In genomic region chr19:47202429-47202828, GRCm38 (mm10) we compare ENCODE assay signal across 25 mouse cellular contexts. TPM values are rescaled to one million over a fixed set of nuclear protein-coding genes. Genes with fewer than 3 reads are reported as not detected.
DNase-seq lines count a peak whose midpoint lies in the region; ATAC-seq and TF ChIP-seq lines count a peak whose summit lies in the region.
"Had no signal": no experiment of that assay in that cellular context is flagged by ENCODE, and none has a peak within 500 bp of the region (broad histone marks: within the 10 kb centered on the region; RNA-seq: fewer than 3 reads in every experiment).

No protein-coding gene starts in this region.

- no peak overlapping the region for H3K4me3 ChIP-seq in hindbrain, embryonic 10.5 days
- no peak overlapping the region for H3K4me3 ChIP-seq in hindbrain, postnatal 0 days (ENCODE audit: low read length)
- H3K4me3 ChIP-seq in midbrain, embryonic 10.5 days = no peak overlapping the region
- H3K4me3 ChIP-seq in midbrain, embryonic 16.5 days (ENCODE audit: low read depth, low read length) = no peak overlapping the region
- H3K4me3 ChIP-seq in limb, embryonic 12.5 days (replicated peaks) = no peak overlapping the region
- H3K4me3 ChIP-seq: liver, embryonic 12.5 days had no signal

- ATAC-seq in hindbrain, postnatal 0 days = no peak
- no peak for ATAC-seq in midbrain, embryonic 16.5 days
- peak; percentile 34; the same call in 1 of the 2 replicates for ATAC-seq in limb, embryonic 12.5 days (ENCODE audit: insufficient number of reproducible peaks, insufficient read depth, low FRiP score, low TSS enrichment, low read depth)
- ATAC-seq: forebrain, embryonic 14.5 days; liver, embryonic 12.5 days had no signal

- WGBS in hindbrain, embryonic 10.5 days = 74% methylated on average over 6 of the region's 6 CpGs
- WGBS in hindbrain, postnatal 0 days = 63% methylated on average over 6 of the region's 6 CpGs
- 67% methylated on average over 6 of the region's 6 CpGs for WGBS in midbrain, embryonic 10.5 days
- WGBS in midbrain, embryonic 16.5 days = 72% methylated on average over 6 of the region's 6 CpGs
- WGBS in limb, embryonic 12.5 days = 56% methylated on average over 6 of the region's 6 CpGs

- no peaks in the 10 kb centered on the region for H3K27me3 ChIP-seq in hindbrain, embryonic 10.5 days (ENCODE audit: insufficient read depth, poor library complexity, severe bottlenecking)
- no peaks in the 10 kb centered on the region for H3K27me3 ChIP-seq in hindbrain, postnatal 0 days (ENCODE audit: insufficient read depth, low read length)
- H3K27me3 ChIP-seq in midbrain, embryonic 10.5 days (ENCODE audit: low read depth, poor library complexity, severe bottlenecking) = no peaks in the 10 kb centered on the region
- no peaks in the 10 kb centered on the region; the same call in 1 of the 2 replicates for H3K27me3 ChIP-seq in midbrain, embryonic 16.5 days (ENCODE audit: control insufficient read depth, insufficient read depth, low read depth, low read length)
- no peaks in the 10 kb centered on the region for H3K27me3 ChIP-seq in limb, embryonic 12.5 days

- no peak overlapping the region for H3K4me2 ChIP-seq in hindbrain, postnatal 0 days (ENCODE audit: low read depth, low read length)
- H3K4me2 ChIP-seq in midbrain, embryonic 16.5 days (ENCODE audit: low read length) = no peak overlapping the region
- H3K4me2 ChIP-seq in limb, embryonic 12.5 days = no peak overlapping the region; the same call in 1 of the 2 replicates
- H3K4me2 ChIP-seq: liver, embryonic 12.5 days; midbrain, embryonic 11.5 days had no signal

- no peaks in the 10 kb centered on the region for H3K9me3 ChIP-seq in hindbrain, embryonic 10.5 days
- H3K9me3 ChIP-seq in hindbrain, postnatal 0 days (ENCODE audit: low read length) = no peaks in the 10 kb centered on the region
- H3K9me3 ChIP-seq in midbrain, embryonic 10.5 days (replicated peaks) = no peaks in the 10 kb centered on the region
- no peaks in the 10 kb centered on the region for H3K9me3 ChIP-seq in midbrain, embryonic 16.5 days (replicated peaks; ENCODE audit: control insufficient read depth, low read length, poor library complexity, severe bottlenecking)
- H3K9me3 ChIP-seq in limb, embryonic 12.5 days = no peaks in the 10 kb centered on the region
- H3K9me3 ChIP-seq: liver, embryonic 12.5 days had no signal

- no peaks in the 10 kb centered on the region for H3K36me3 ChIP-seq in hindbrain, embryonic 10.5 days
- no peaks in the 10 kb centered on the region for H3K36me3 ChIP-seq in hindbrain, postnatal 0 days (ENCODE audit: insufficient read depth, low read length)
- H3K36me3 ChIP-seq in midbrain, embryonic 10.5 days = no peaks in the 10 kb centered on the region
- no peaks in the 10 kb centered on the region for H3K36me3 ChIP-seq in midbrain, embryonic 16.5 days (ENCODE audit: control insufficient read depth, insufficient read depth, low read length)
- H3K36me3 ChIP-seq in limb, embryonic 12.5 days = no peaks in the 10 kb centered on the region
- H3K36me3 ChIP-seq: liver, embryonic 12.5 days had no signal

- peaks cover 30% of the 10 kb centered on the region for H3K4me1 ChIP-seq in hindbrain, embryonic 10.5 days (replicated peaks)
- no peaks in the 10 kb centered on the region for H3K4me1 ChIP-seq in hindbrain, postnatal 0 days (ENCODE audit: insufficient read depth, low read length)
- H3K4me1 ChIP-seq in midbrain, embryonic 10.5 days = peaks cover 16% of the 10 kb centered on the region
- peaks cover 5% of the 10 kb centered on the region; the same call in 1 of the 2 replicates for H3K4me1 ChIP-seq in midbrain, embryonic 16.5 days (ENCODE audit: control insufficient read depth, insufficient read depth, low read length)
- peaks cover 25% of the 10 kb centered on the region for H3K4me1 ChIP-seq in limb, embryonic 12.5 days (replicated peaks)
- H3K4me1 ChIP-seq: liver, embryonic 12.5 days had no signal

- peak overlapping the region; percentile 36; the same call in 1 of the 2 replicates for H3K27ac ChIP-seq in hindbrain, embryonic 10.5 days
- no peak overlapping the region for H3K27ac ChIP-seq in hindbrain, postnatal 0 days
- H3K27ac ChIP-seq in midbrain, embryonic 10.5 days (replicated peaks) = 0 out of 2 replicates have a peak overlapping the region, but pooled peaks have one; percentile 9
- H3K27ac ChIP-seq in midbrain, embryonic 16.5 days (ENCODE audit: low read length) = no peak overlapping the region
- peak overlapping the region; percentile 73; the same call in 1 of the 2 replicates for H3K27ac ChIP-seq in limb, embryonic 12.5 days
- H3K27ac ChIP-seq: liver, embryonic 12.5 days had no signal

- DNase-seq in hindbrain, embryonic 10.5 days (ENCODE audit: low spot score) = no peak
- no peak for DNase-seq in hindbrain, postnatal 0 days (ENCODE audit: low spot score)
- no peak for DNase-seq in midbrain, embryonic 10.5 days (ENCODE audit: low spot score)
- DNase-seq in cerebellum, postnatal 25 days = no peak
- no peak for DNase-seq in left cerebral cortex, adult 8-10 months (ENCODE audit: low spot score in 2 of 2)
- no peak for DNase-seq in adrenal gland, postnatal 25 days
- DNase-seq: adrenal gland, adult 2 months; cerebellum, postnatal 10 days; embryo, embryonic 11 days; kidney, adult 11 months; kidney, postnatal 36 days; lung, postnatal 14 days; right cerebral cortex, postnatal 25 days; thymus, postnatal 4 days had no signal

- no peak for TF ChIP-seq CTCF in hindbrain, postnatal 0 days (IDR thresholded peaks at IDR 0.05; ENCODE audit: low read depth)

- H3K9ac ChIP-seq in hindbrain, postnatal 0 days (replicated peaks; ENCODE audit: low read length) = no peak overlapping the region
- H3K9ac ChIP-seq in midbrain, embryonic 16.5 days (ENCODE audit: low read depth, low read length) = no peak overlapping the region
- no peak overlapping the region for H3K9ac ChIP-seq in limb, embryonic 12.5 days (replicated peaks)
- H3K9ac ChIP-seq: liver, embryonic 12.5 days had no signal

RNA-seq across cellular contexts. Expression of gene Neurl1a, which starts 23.8 kb away (rescaled TPM):
- polyA plus RNA-seq in hindbrain, embryonic 10.5 days (2016; fragmentation: Nextera tagmentation; extraction: Ambion mirVana) = 5.7 and 5.9 TPM in 2 replicates
- 95.4 and 114 TPM in 2 replicates for total RNA-seq in hindbrain, postnatal 0 days (2014; rRNA removed)
- polyA plus RNA-seq in hindbrain, postnatal 0 days (2015; fragmentation: Nextera tagmentation; extraction: Ambion mirVana) = 16.2 and 16.9 TPM in 2 replicates
- 4.4 and 5.0 TPM in 2 replicates for polyA plus RNA-seq in midbrain, embryonic 10.5 days (2016; fragmentation: Nextera tagmentation; extraction: Ambion mirVana)
- 15.3 and 15.4 TPM in 2 replicates for polyA plus RNA-seq in midbrain, embryonic 16.5 days (2015; fragmentation: Nextera tagmentation; extraction: Ambion mirVana)
- polyA plus RNA-seq in limb, embryonic 12.5 days (2016; fragmentation: Nextera tagmentation; extraction: Ambion mirVana) = 7.7 and 10.1 TPM in 2 replicates
- 100 to 1,000 TPM; 159 to 179 (median 172) TPM for total RNA-seq in left cerebral cortex, adult 8-10 months (2022)
- 13.0 and 13.9 TPM in 2 replicates for total RNA-seq in adrenal gland, postnatal 25 days (2021)
- total RNA-seq: hematopoietic stem cell, adult 5-6 weeks had no signal

RNA-seq across cellular contexts. Expression of gene Calhm3, which starts 44.9 kb away (rescaled TPM):
- not detected in 2 replicates for polyA plus RNA-seq in hindbrain, embryonic 10.5 days (2016; fragmentation: Nextera tagmentation; extraction: Ambion mirVana)
- total RNA-seq in hindbrain, postnatal 0 days (2014; rRNA removed) = not detected in 2 replicates
- not detected in 2 replicates for polyA plus RNA-seq in hindbrain, postnatal 0 days (2015; fragmentation: Nextera tagmentation; extraction: Ambion mirVana)
- not detected in 2 replicates for polyA plus RNA-seq in midbrain, embryonic 10.5 days (2016; fragmentation: Nextera tagmentation; extraction: Ambion mirVana)
- not detected in 2 replicates for polyA plus RNA-seq in midbrain, embryonic 16.5 days (2015; fragmentation: Nextera tagmentation; extraction: Ambion mirVana)
- polyA plus RNA-seq in limb, embryonic 12.5 days (2016; fragmentation: Nextera tagmentation; extraction: Ambion mirVana) = not detected in 2 replicates
- total RNA-seq in left cerebral cortex, adult 8-10 months (2022) = not detected
- not detected in 2 replicates for total RNA-seq in adrenal gland, postnatal 25 days (2021)
- total RNA-seq: adrenal gland, adult 2 months; hematopoietic stem cell, adult 5-6 weeks; layer of hippocampus, postnatal 25 days; left cerebral cortex, postnatal 36 days had no signal
- polyA plus RNA-seq: adrenal gland, adult 2 months; forebrain, embryonic 14.5 days; gonadal fat pad, adult 2 months; heart, embryonic 14.5 days; liver, embryonic 12.5 days; midbrain, embryonic 11.5 days had no signal

RNA-seq across cellular contexts. Expression of gene Calhm1, which starts 58.4 kb away (rescaled TPM):
- not detected in 2 replicates for polyA plus RNA-seq in hindbrain, embryonic 10.5 days (2016; fragmentation: Nextera tagmentation; extraction: Ambion mirVana)
- total RNA-seq in hindbrain, postnatal 0 days (2014; rRNA removed) = not detected in 2 replicates
- not detected in 2 replicates for polyA plus RNA-seq in hindbrain, postnatal 0 days (2015; fragmentation: Nextera tagmentation; extraction: Ambion mirVana)
- polyA plus RNA-seq in midbrain, embryonic 10.5 days (2016; fragmentation: Nextera tagmentation; extraction: Ambion mirVana) = not detected in 2 replicates
- polyA plus RNA-seq in midbrain, embryonic 16.5 days (2015; fragmentation: Nextera tagmentation; extraction: Ambion mirVana) = not detected in 2 replicates
- not detected in 2 replicates for polyA plus RNA-seq in limb, embryonic 12.5 days (2016; fragmentation: Nextera tagmentation; extraction: Ambion mirVana)
- not detected for total RNA-seq in left cerebral cortex, adult 8-10 months (2022)
- total RNA-seq in adrenal gland, postnatal 25 days (2021) = not detected in 2 replicates
- total RNA-seq: adrenal gland, adult 2 months; hematopoietic stem cell, adult 5-6 weeks; layer of hippocampus, postnatal 25 days; left cerebral cortex, postnatal 36 days had no signal
- polyA plus RNA-seq: adrenal gland, adult 2 months; forebrain, embryonic 14.5 days; gonadal fat pad, adult 2 months; heart, embryonic 14.5 days; liver, embryonic 12.5 days; midbrain, embryonic 11.5 days; neural tube, embryonic 14.5 days had no signal

Comparison
In these comparisons a context has a peak if more than half of its experiments do, and no peak if none do; other contexts are left out.
1. H3K27ac ChIP-seq: peak in hindbrain, embryonic 10.5 days (single experiment), midbrain, embryonic 10.5 days (single experiment) and limb, embryonic 12.5 days (single experiment); none in hindbrain, postnatal 0 days (single experiment) and midbrain, embryonic 16.5 days (single experiment).